Mouse (Mus musculus): Measurements from ENCODE around the gene Atp6v1g2.

DNA sequence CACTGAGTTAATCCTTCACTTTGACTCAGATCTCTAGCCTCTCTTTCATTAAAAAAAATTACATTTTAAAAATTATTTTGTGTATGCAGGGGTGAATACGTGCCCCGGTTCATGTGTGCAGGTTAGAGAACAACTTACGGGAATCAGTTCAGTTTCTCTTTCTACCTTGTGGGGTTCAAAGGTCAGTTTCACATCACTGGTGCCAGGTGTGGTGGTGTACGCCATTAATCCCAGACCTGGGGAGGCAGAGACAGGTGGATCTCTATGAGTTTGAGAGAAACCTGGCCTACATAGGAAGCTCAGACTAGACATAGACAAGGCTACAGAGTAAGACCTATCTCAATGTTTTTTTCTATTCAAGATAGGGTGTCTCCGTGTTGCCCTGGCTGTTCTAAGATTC is 20.4 kb upstream of the Atp6v1g2 start:
- no peak for TF ChIP-seq CTCF (IDR thresholded peaks at IDR 0.05; ENCODE audit: extremely low read depth, insufficient read depth, low read length)
- TF ChIP-seq POLR2A (IDR thresholded peaks at IDR 0.05; ENCODE audit: extremely low read depth, insufficient read depth, low read length), result no peak
